Mouse (Mus musculus) bone marrow, adult 2 months (tissue): ENCODE measurements around the gene Nvl.

Experiments used
- CTCF ChIP-seq: fragments of 200-500 bp; IDR thresholded peaks from 2 replicates; pipeline ENCODE4 v1.5.1; 2011; ENCODE audit warnings: low read length, control low read depth; ENCODE audit not compliant: control insufficient read depth, insufficient read depth
- POLR2A ChIP-seq: fragments of 200-500 bp; IDR thresholded peaks from 2 replicates; pipeline ENCODE4 v1.6.1; 2011; ENCODE audit warnings: low read depth, mild to moderate bottlenecking, control low read depth, low read length, borderline replicate concordance; ENCODE audit not compliant: control insufficient read depth

DNA sequence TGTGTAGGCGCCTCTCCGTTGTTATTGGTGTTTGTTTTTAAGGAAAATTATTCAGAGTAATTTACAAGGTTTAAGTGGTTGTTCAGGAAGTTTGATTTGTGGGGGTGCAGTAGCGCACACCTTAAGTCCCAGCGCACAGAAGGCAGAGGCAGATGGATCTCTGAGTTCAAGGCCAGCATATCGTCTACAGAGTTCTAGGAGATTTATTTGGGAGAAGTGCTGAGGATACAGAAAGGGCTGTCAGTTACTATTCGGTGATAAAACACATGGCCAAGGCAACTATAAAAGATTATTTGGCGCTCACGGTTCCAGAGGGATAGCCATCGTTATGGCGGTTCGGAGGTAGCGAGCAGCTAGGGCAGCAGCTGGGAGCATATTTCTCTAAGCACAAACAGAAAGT lies 962 bp upstream of the Nvl start:
- TF ChIP-seq CTCF: no peak
- TF ChIP-seq POLR2A: no peak
